Mouse (Mus musculus) liver, postnatal 0 days (tissue): ENCODE measurements around the gene Dnajb8. TPM values are rescaled to one million over a fixed set of nuclear protein-coding genes. Genes with fewer than 3 reads are reported as not detected.

Experiments
- ATAC-seq: fragments of 200-750 bp; cut with Nextera tagmentation; 2 replicates; pipeline ENCODE4 v1.8.0; 2017; ENCODE audit warnings: mild to moderate bottlenecking, moderate library complexity
- DNase-seq: peaks from one replicate; pipeline ENCODE4 v3.0.0-alpha.2; 2016
- H3K27ac ChIP-seq: fragments of 300-500 bp; sonication (generic); 2 replicates; pipeline ENCODE4 v1.5.1; 2014; ENCODE audit warnings: antibody characterized with exemption, moderate library complexity, mild to moderate bottlenecking, low read depth
- H3K27me3 ChIP-seq: fragments of 300-500 bp; sonication (generic); 2 replicates; pipeline ENCODE4 v1.6.1; 2014; ENCODE audit warnings: low read length, control low read depth, mixed read lengths; ENCODE audit not compliant: insufficient read depth
- H3K36me3 ChIP-seq: fragments of 300-500 bp; sonication (generic); replicated peaks from 2 replicates; pipeline ENCODE4 v1.6.1; 2014; ENCODE audit warnings: mild to moderate bottlenecking, control low read depth, low read length, moderate library complexity, mixed read lengths; ENCODE audit not compliant: insufficient read depth
- H3K4me1 ChIP-seq: fragments of 300-500 bp; sonication (generic); 2 replicates; pipeline ENCODE4 v1.6.1; 2014; ENCODE audit warnings: antibody characterized with exemption, mild to moderate bottlenecking, control low read depth; ENCODE audit not compliant: insufficient read depth
- H3K4me2 ChIP-seq: fragments of 300-500 bp; sonication (generic); 2 replicates; pipeline ENCODE4 v1.6.1; 2014; ENCODE audit warnings: low read depth, mild to moderate bottlenecking, low read length, moderate library complexity, mixed read lengths
- H3K4me3 ChIP-seq: fragments of 300-500 bp; sonication (generic); 2 replicates; pipeline ENCODE4 v1.5.1; 2014; ENCODE audit warnings: low read depth, low read length
- H3K9ac ChIP-seq: fragments of 300-500 bp; sonication (generic); replicated peaks from 2 replicates; pipeline ENCODE4 v1.6.1; 2014; ENCODE audit warnings: mild to moderate bottlenecking, moderate library complexity
- H3K9me3 ChIP-seq: fragments of 300-500 bp; sonication (generic); 2 replicates; pipeline ENCODE4 v1.6.1; 2016; ENCODE audit warnings: mild to moderate bottlenecking, control low read depth, low read length, mixed read lengths
- CTCF ChIP-seq: sonication (generic); IDR thresholded peaks from 2 replicates; pipeline ENCODE4 v1.5.1; 2016; ENCODE audit warnings: antibody characterized with exemption, low read depth
- EP300 ChIP-seq: IDR thresholded peaks from 2 replicates; pipeline ENCODE4 v1.6.1; 2016; ENCODE audit warnings: antibody characterized with exemption, low read depth, mild to moderate bottlenecking
- WGBS: fragments of 180-500 bp; shearing (Covaris S2); extraction: QIAGEN DNeasy Blood & Tissue Kit; methylation state at CpG from one replicate; pipeline ENCODE4 v1.1.7; 2014; ENCODE audit not compliant: insufficient replicate concordance; 5-methylcytosine and 5-hydroxymethylcytosine counted together
- polyA plus RNA-seq: library from polyadenylated mRNA; unstranded; fragments of >200 nt; fragmentation: Nextera tagmentation; extraction: Ambion mirVana; gene quantifications from 2 replicates; pipeline ENCODE4 v1.2.1, GENCODE M21; 2015

The Dnajb8 gene
- polyA plus RNA-seq, 1 experiment from 2014 or later = not detected

- no peak overlapping the region for H3K27ac ChIP-seq
- no peaks in the 10 kb centered on the region for H3K4me1 ChIP-seq
- no peak overlapping the region for H3K4me2 ChIP-seq
- H3K9ac ChIP-seq = no peak overlapping the region
- DNase-seq (no peak), ATAC-seq (no peak)
- 73% methylated on average over 1 of the region's 1 CpGs for WGBS
- no peaks in the 10 kb centered on the region for H3K9me3 ChIP-seq
- TF ChIP-seq EP300 (no peak), CTCF (no peak)
- no peaks in the 10 kb centered on the region for H3K36me3 ChIP-seq
- H3K4me3 ChIP-seq = no peak overlapping the region
- H3K27me3 ChIP-seq = no peaks in the 10 kb centered on the region
These were observed 43.3 kb downstream of the Dnajb8 start for GRCm38 (mm10) chr6:88265355-88265754.

- WGBS = 66% methylated on average over 3 of the region's 3 CpGs
- DNase-seq = no peak
- H3K36me3 ChIP-seq = no peaks in the 10 kb centered on the region
- H3K4me3 ChIP-seq = no peak overlapping the region
- no peaks in the 10 kb centered on the region for H3K9me3 ChIP-seq
- H3K27me3 ChIP-seq = no peaks in the 10 kb centered on the region
- no peak overlapping the region for H3K27ac ChIP-seq
- ATAC-seq = no peak
- TF ChIP-seq EP300 (no peak), CTCF (no peak)
- no peak overlapping the region for H3K9ac ChIP-seq
- no peak overlapping the region for H3K4me2 ChIP-seq
- no peaks in the 10 kb centered on the region for H3K4me1 ChIP-seq
These were observed 44.0 kb downstream of the Dnajb8 start for GRCm38 (mm10) chr6:88266055-88266454.

DNA sequence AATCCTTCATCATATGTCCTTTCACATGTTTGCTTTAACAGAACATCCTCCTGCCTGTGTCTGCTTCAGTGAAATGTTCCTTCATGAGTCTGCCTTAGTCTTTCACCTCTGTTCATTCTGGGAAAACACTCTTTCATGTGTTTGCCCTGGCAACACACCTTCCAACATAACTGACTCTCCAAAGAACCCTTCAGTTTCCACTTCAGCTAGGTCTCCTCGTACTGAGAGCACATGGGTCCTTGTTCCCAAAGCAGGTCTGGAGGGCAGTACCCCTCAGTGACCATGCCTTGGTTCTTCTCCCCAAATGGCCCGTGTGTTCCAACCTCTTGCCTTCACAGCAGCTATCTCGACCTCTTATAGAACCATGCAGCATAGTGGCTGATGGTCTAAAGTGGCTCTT lies 45.0 kb downstream of the Dnajb8 start:
- H3K4me2 ChIP-seq = no peak overlapping the region
- no peaks in the 10 kb centered on the region for H3K4me1 ChIP-seq
- ATAC-seq (no peak), DNase-seq (no peak)
- TF ChIP-seq CTCF (no peak), EP300 (no peak)
- H3K9ac ChIP-seq = no peak overlapping the region
- WGBS = 82% methylated on average over 3 of the region's 3 CpGs
- H3K36me3 ChIP-seq = no peaks in the 10 kb centered on the region
- no peaks in the 10 kb centered on the region for H3K9me3 ChIP-seq
- H3K4me3 ChIP-seq = no peak overlapping the region
- no peaks in the 10 kb centered on the region for H3K27me3 ChIP-seq
- H3K27ac ChIP-seq = no peak overlapping the region

DNA sequence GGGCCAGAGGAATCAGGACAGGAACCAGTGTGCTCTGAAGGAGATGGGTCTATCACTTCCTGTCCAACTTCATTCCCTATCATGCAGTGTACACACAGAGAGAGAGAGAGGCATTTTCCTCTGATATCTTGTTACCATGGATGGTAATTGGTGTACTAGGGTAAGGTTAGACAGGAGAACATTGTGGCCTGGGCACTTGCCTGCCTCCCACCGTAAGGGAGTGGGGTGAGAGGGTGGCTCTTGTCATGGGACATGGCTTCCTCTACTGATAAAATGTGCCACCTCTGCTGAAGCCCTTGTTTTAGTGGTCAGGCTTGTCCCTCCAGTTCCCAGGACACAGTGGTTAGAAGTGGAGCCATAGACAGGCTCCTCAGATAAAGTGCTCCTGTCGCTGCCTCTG lies 45.9 kb downstream of the Dnajb8 start:
- WGBS = 65% methylated on average over 2 of the region's 2 CpGs
- no peak overlapping the region for H3K4me2 ChIP-seq

GRCm38 (mm10) chr6:88274623-88275022 lies 52.6 kb downstream of the Dnajb8 start:
- WGBS = 81% methylated on average over 6 of the region's 6 CpGs
- TF ChIP-seq EP300 (no peak), CTCF (no peak)
- Histone ChIP-seq H3K4me3 (no peak overlapping the region), H3K27me3 (no peaks in the 10 kb centered on the region), H3K4me2 (no peak overlapping the region), H3K4me1 (no peaks in the 10 kb centered on the region), H3K9ac (no peak overlapping the region), H3K36me3 (no peaks in the 10 kb centered on the region), H3K9me3 (no peaks in the 10 kb centered on the region), H3K27ac (no peak overlapping the region)
- ATAC-seq (no peak), DNase-seq (no peak)

More for the DNA sequence above, 45.9 kb downstream of the Dnajb8 start:
- no peaks in the 10 kb centered on the region for H3K9me3 ChIP-seq
- H3K4me1 ChIP-seq = no peaks in the 10 kb centered on the region
- H3K9ac ChIP-seq = no peak overlapping the region
- no peak overlapping the region for H3K4me3 ChIP-seq
- DNase-seq = no peak
- TF ChIP-seq CTCF (no peak), EP300 (no peak)
- no peaks in the 10 kb centered on the region for H3K36me3 ChIP-seq
- ATAC-seq = no peak
- H3K27ac ChIP-seq = no peak overlapping the region
- no peaks in the 10 kb centered on the region for H3K27me3 ChIP-seq

- Histone ChIP-seq H3K27ac (no peak overlapping the region), H3K4me3 (no peak overlapping the region), H3K27me3 (no peaks in the 10 kb centered on the region), H3K4me1 (no peaks in the 10 kb centered on the region), H3K4me2 (no peak overlapping the region), H3K36me3 (no peaks in the 10 kb centered on the region), H3K9me3 (no peaks in the 10 kb centered on the region), H3K9ac (no peak overlapping the region)
- WGBS = 75% methylated on average over 4 of the region's 4 CpGs
- no peak for DNase-seq
- no peak for ATAC-seq
- TF ChIP-seq EP300 (no peak), CTCF (no peak)
These were observed 54.2 kb downstream of the Dnajb8 start for GRCm38 (mm10) chr6:88276221-88276620.

DNA sequence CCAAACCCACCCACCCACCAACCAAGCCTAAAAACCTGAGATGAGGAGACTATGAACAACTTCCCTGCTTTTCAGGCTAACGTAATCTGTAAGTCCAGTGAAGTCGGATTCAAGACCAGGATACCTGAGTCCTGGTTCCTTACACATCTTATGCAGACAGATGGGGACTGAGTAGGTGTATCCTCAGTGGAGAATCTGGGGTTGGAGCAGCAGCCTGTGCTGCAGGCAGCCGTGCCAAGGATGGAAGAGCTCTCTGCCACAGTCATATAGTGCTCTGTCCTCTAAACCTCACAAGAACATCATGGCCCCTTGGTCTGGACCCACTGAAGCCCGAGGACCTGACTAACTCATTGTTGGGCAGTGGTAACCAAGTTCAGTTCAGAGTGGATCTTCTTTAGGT lies 55.2 kb downstream of the Dnajb8 start:
- no peak overlapping the region for H3K4me2 ChIP-seq
- WGBS = 86% methylated on average over 4 of the region's 4 CpGs
- H3K9ac ChIP-seq = no peak overlapping the region
- no peaks in the 10 kb centered on the region for H3K27me3 ChIP-seq
- TF ChIP-seq EP300 = no peak
- no peak for ATAC-seq
- H3K9me3 ChIP-seq = no peaks in the 10 kb centered on the region
- H3K27ac ChIP-seq = no peak overlapping the region
- no peak for DNase-seq
- no peaks in the 10 kb centered on the region for H3K4me1 ChIP-seq
- H3K36me3 ChIP-seq = no peaks in the 10 kb centered on the region
- H3K4me3 ChIP-seq = no peak overlapping the region
